Mouse (Mus musculus): ENCODE measurements at regions not wholly inside any gene's neighbourhood (a gene's known extent, or its start where the extent isn't known, plus 50 kb on each side); places are given as distances from the start of the nearest gene placed in this dataset.

- TF ChIP-seq CTCF (IDR thresholded peaks at IDR 0.05 in 2 of 3, conservative IDR thresholded peaks at IDR 0.05 in 1 of 3; ENCODE audit: control insufficient read depth in 1 of 3, insufficient read depth in 1 of 3, low read depth in 2 of 3, low read length in 3 of 3, poor library complexity in 1 of 3, severe bottlenecking in 1 of 3): no peak
- TF ChIP-seq CHD2 (IDR thresholded peaks at IDR 0.05; ENCODE audit: low read length): no peak
- TF ChIP-seq HCFC1 (IDR thresholded peaks at IDR 0.05; ENCODE audit: low read depth, low read length): no peak
Measured at GRCm38 (mm10) chr7:87147703-87148102, 98.2 kb upstream of the Nox4 start.
